Mouse (Mus musculus) cerebral cortex, adult 2 months (tissue): Measurements from ENCODE around the gene Ggcx.

Experiments used
- WGBS: fragments of 180-500 bp; shearing (Covaris S2); methylation state at CpG from one replicate; pipeline ENCODE4 v1.1.7; 2018; 5-methylcytosine and 5-hydroxymethylcytosine counted together

Gene Ggcx

DNA sequence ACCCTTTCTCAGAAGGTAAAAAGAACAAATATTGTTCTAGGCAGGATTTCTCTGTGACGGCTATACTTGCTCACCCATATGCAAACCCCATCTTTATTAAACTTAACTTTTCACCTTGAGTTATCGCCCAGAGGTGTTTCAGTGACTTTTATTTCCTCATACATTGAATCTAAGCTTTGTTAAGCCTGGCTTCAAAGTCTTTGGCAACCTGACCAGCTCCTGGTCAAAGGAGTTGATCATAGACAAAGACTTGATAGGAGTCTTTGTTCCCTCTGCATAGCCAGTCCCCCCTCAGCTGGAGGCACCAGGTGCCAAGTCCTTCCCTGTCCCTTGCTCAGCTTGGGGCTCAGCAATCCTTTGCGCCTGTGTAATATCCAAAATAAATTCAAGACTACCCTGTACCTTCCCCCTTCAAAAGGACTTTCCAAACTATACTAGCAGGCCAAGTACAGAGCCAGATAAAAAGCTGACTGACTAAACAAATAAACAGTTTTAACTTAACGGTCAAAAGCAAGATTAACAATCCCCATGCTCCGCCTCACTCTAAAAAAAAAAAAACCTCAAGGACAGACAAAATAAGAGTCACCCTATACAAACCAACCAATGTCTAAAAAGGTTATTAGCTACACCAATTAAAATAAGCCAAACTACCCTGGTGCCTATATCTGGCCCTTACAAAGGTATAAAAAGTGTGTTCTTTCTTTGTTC lies 48.6 kb downstream of the Ggcx start:
- 81% methylated on average over 5 of the region's 5 CpGs for WGBS

DNA sequence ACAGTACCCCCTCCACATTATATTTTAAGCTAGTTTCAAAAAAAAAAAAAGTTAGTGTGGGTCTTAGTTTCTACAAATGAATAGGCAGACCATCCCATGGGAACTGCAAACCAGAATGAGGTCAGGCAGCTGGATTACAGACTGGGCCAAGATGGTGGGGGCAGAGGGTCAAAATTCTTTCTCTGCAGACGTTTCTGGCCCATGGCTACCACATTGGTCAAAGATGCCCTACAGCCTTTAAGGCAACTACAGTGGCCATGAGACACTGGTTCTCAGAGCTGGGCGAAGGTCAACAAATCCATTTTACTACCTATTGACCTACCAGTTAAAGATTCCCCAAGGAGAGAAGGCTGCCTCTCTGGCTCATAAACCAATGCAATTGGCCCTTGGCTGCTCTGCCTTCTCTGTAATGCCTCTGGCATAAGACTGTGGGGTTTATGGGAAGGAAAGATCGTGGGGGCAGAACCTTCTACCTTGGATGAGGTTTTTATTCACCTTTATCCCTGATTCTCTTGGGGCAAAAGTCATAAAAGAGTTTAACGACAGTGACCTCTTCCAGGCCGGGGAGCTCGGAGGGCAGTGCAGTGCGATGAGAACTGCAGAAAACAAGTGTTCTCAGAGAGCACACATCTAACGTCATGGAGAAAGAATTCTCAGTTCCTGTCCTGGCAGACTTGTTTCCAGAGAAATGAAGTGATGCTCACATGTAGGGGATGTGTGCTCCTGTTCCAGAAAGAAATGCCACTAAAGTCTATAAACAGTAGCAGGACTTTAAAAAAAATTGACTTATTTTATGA lies 51.5 kb downstream of the Ggcx start:
- WGBS = 80% methylated on average over 8 of the region's 8 CpGs

DNA sequence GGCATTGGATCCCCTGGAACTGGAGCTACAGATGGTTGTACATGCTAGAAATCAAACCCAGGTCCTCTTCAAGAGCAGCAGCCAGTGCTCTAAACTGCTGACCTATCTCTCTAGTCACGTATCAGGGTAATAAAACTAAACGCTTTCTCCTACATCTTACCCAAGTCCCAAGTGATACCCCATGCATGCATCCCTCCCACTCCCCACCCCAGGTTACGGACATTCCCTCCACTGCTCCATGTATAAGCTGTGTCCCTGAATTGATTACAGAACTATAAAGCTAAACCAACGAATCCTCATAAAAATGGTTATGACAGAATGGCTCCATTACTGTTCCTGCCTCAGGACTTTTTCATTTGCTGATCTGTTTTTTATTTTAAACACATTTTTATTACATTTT lies 52.1 kb downstream of the Ggcx start:
- 97% methylated on average over 4 of the region's 4 CpGs for WGBS

DNA sequence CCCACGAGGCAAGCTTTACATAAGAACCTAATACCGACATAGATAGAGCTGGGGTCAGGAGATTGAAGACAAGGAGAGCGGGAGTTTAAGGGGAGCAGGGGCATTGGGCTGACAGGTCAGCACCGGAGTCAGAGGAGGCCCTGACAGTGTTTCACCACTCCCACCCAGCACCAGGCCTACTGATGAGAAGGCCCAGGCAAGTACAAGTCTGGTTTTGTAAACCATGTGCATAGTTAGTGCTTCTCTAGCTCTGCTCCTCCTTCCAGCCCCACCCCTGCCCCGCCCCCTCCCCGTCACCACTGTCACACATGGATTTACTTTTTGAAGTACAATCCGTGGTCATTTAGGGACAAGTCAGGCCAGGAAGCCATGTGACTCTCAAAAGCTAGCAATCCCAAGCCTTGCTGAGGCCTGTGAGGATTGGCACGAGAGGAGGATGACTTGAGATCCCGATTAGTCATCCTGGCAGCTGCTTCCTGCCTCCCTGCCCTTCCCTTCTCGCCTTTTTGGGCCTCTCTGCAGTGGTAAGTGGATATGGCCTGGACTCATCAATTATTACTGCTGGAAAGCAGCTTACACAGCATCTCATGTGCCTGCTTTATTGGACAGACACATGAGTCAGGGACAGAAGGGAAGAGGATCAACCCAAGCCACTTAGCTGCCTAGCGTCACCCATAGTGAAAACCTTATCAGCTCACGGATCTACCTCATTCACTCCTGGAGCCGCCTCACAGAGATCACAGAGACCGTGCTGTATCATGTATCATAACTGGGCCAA lies 59.3 kb downstream of the Ggcx start:
- WGBS = 64% methylated on average over 14 of the region's 14 CpGs

DNA sequence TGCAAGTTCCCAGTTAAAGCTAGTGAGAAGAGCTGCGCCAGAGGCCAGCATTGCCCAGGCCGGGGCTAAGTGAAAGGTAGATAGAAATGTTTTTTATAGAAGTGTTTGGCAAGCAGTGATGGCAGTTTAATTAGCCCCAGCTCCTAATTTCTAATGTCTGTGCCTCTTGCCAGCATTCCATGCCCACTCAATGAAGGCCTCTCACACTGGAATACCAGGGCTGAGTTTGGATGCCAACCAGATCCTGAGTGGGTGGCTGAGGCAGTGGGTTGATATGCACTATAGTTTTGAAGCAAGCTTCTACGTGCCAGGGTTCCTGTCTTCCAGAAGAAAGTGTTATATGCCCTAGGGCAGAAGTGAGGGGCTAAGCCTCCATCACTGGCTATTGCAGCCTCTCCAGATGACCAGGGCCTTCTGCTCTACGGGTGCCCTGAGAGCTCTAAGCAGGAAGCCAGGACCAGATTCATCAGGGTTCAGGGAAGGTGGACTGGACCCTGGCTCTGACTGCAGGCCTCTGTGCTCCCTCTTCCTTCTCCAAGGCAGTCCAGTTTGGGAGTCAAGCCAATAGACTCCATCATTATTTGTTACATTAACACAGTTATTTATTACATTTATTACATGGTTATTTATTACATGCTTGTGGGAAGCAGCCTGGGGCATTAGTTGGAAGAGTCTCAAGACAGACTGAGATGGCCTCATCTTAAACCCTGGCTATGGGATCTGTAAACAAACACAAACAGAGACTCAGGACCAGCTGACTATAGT lies 61.3 kb downstream of the Ggcx start:
- 52% methylated on average over 4 of the region's 4 CpGs for WGBS

DNA sequence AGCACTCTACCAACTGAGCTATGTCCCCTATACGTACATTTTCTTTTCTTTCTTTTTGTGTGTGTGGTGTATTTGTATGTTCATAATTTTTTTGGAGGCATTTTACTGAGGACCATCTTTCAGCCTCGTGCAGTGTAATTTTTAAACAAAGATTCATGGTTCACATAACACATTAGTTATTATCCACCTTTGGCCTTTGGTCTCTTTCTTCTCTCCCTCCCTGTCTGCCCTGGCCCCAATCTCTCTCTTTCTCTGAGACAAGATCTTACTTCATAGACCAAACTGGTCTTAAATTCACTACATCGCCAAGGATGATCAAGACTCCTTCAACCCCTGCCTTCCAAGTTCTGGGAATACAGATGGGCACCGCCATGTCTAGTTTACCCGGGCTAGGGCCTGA lies 62.7 kb downstream of the Ggcx start:
- 94% methylated on average over 5 of the region's 5 CpGs for WGBS

- 48% methylated on average over 3 of the region's 3 CpGs for WGBS
These were observed 63.5 kb downstream of the Ggcx start for GRCm38 (mm10) chr6:72477621-72478020.

DNA sequence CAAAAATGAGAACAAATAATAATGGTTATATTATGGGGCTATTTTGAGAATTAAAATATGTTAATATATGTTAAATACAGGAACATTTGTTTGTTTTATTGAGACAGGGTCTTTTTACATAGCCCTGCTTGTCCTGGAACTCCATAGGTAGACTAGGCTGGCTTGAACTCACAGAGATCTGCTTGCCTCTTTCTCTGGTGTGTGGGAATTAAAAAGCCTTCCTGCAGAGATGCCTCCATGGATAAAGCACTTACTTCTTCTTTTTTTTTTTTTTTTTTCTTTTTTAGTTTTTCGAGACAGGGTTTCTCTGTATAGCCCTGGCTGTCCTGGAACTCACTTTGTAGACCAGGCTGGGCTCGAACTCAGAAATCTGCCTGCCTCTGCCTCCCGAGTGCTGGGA lies 64.6 kb downstream of the Ggcx start:
- 91% methylated on average over 3 of the region's 3 CpGs for WGBS

GRCm38 (mm10) chr6:72479645-72480421 lies 65.7 kb downstream of the Ggcx start:
- WGBS = 90% methylated on average over 12 of the region's 12 CpGs

GRCm38 (mm10) chr6:72480422-72480702 lies 66.3 kb downstream of the Ggcx start:
- WGBS = 83% methylated on average over 2 of the region's 2 CpGs
